ENCODE assay signal across 12 mouse cellular contexts in the genomic region with DNA sequence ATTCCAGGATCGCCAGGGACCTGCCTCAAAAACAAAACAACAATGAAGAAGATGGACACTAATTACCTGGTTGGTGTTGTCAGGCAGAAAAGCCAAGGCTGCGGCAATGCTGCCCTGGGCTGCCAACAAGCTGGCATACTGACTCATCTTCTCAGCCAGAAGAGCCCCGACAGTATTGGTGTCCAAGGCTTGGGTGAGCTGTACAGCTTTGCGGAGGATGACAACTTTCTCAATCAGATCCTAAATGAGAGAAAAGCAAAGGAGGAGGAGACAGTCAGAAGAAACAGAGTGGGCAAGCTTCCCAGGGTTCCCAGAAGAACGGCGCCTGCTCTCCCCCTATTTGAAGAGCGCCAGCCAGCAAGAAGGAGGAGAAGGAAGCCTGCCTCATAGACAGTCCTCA. TPM values are rescaled to one million over a fixed set of nuclear protein-coding genes. Genes with fewer than 3 reads are reported as not detected.
DNase-seq lines count a peak whose midpoint lies in the region; TF ChIP-seq lines count a peak whose summit lies in the region.
"Had no signal": no experiment of that assay in that cellular context is flagged by ENCODE, and none has a peak within 500 bp of the region (broad histone marks: within the 10 kb centered on the region; RNA-seq: fewer than 3 reads in every experiment).

No protein-coding gene starts in this region.

- TF ChIP-seq CTCF in brain, embryonic 14.5 days (IDR thresholded peaks at IDR 0.05; ENCODE audit: borderline replicate concordance, extremely low read depth, insufficient read depth, insufficient read length), result no peak

- no peak for TF ChIP-seq POLR2A in brain, embryonic 14.5 days (IDR thresholded peaks at IDR 0.05; ENCODE audit: borderline replicate concordance, extremely low read depth, insufficient read depth, insufficient read length, poor library complexity, severe bottlenecking)

- peak; percentile 26 for DNase-seq in layer of hippocampus, adult 11-12 months (ENCODE audit: low spot score)
- no peak for DNase-seq in layer of hippocampus, adult 9-10 months (ENCODE audit: low spot score)
- DNase-seq in brain, embryonic 14.5 days (ENCODE audit: low read depth), result peak; percentile 21
- peak; percentile 13 to 26 for DNase-seq in layer of hippocampus, postnatal 36 days
- peak; percentile 36 for DNase-seq in right cerebral cortex, postnatal 25 days
- no peak for DNase-seq in thymus, postnatal 36 days
- DNase-seq in cerebellum, adult 11 months, result no peak
- DNase-seq: cerebellum, adult 9-11 months; gastrocnemius, adult 2 months; heart, adult 18-20 months; liver; lung, postnatal 10 days had no signal

RNA-seq across cellular contexts. Expression of gene Sec31a, which starts 34.9 kb away (rescaled TPM):
- polyA plus RNA-seq in brain, embryonic 14.5 days (2012; rRNA removed), result 149 and 171 TPM in 2 replicates
- total RNA-seq in layer of hippocampus, postnatal 36 days (2021), result 100 to 1,000 TPM in 1 of 2 experiments, 10 to 100 TPM in 1; 95.7 to 112 TPM

Comparison
In these comparisons a context has a peak if more than half of its experiments do, and no peak if none do; other contexts are left out.
1. DNase-seq: peak in layer of hippocampus, adult 11-12 months (single experiment), brain, embryonic 14.5 days (single experiment), layer of hippocampus, postnatal 36 days (2 of 2) and right cerebral cortex, postnatal 25 days (single experiment); none in layer of hippocampus, adult 9-10 months (single experiment), thymus, postnatal 36 days (0 of 2) and cerebellum, adult 11 months (single experiment).